Mouse (Mus musculus) cerebellum, adult 2 months (tissue): ENCODE results near the gene Nid2. TPM values are rescaled to one million over a fixed set of nuclear protein-coding genes. Genes with fewer than 3 reads are reported as not detected.

Source experiments
- DNase-seq, 2 experiments: peaks; one replicate each; pipeline ENCODE4 v3.0.0; 2021
- H3K27ac ChIP-seq: fragments of 200-500 bp; 2 replicates; pipeline ENCODE4 v1.5.1; 2012; ENCODE audit warnings: low read length, control low read depth, inconsistent platforms; ENCODE audit not compliant: insufficient read depth
- H3K27me3 ChIP-seq: fragments of 200-500 bp; 2 replicates; pipeline ENCODE4 v1.6.1; 2012; ENCODE audit warnings: inconsistent platforms, mild to moderate bottlenecking, low read length, moderate library complexity; ENCODE audit not compliant: control insufficient read depth, insufficient read depth
- H3K4me1 ChIP-seq: fragments of 200-500 bp; 2 replicates; pipeline ENCODE4 v1.6.1; 2011; ENCODE audit warnings: low read length; ENCODE audit not compliant: control insufficient read depth, insufficient read depth
- H3K4me3 ChIP-seq: fragments of 200-500 bp; replicated peaks from 2 replicates; pipeline ENCODE3; 2011; ENCODE audit warnings: mild to moderate bottlenecking, low read depth, low read length, control low read depth; ENCODE audit not compliant: insufficient read depth
- CTCF ChIP-seq: fragments of 200-500 bp; IDR thresholded peaks from 2 replicates; pipeline ENCODE4 v1.5.1; 2011; ENCODE audit warnings: low read depth, mild to moderate bottlenecking, control low read depth, low read length, moderate library complexity, borderline replicate concordance; ENCODE audit not compliant: insufficient read depth
- POLR2A ChIP-seq: fragments of 200-500 bp; IDR thresholded peaks from 2 replicates; pipeline ENCODE4 v1.6.1; 2011; ENCODE audit warnings: low read length, control low read depth, borderline replicate concordance; ENCODE audit not compliant: insufficient read depth
- WGBS: fragments of 180-500 bp; shearing (Covaris S2); methylation state at CpG from one replicate; pipeline ENCODE4 v1.1.7; 2018; 5-methylcytosine and 5-hydroxymethylcytosine counted together
- polyA plus RNA-seq: library from polyadenylated mRNA; depleted of rRNA; stranded (reverse); fragments of >200 nt; gene quantifications from 2 replicates; pipeline ENCODE4 v1.2.3, GENCODE M21; 2012

Nid2 gene
- polyA plus RNA-seq, 1 experiment, result 1.5 TPM

- H3K27me3 ChIP-seq, result no peaks in the 10 kb centered on the region
- H3K27ac ChIP-seq, result no peak overlapping the region
- no peak overlapping the region for H3K4me3 ChIP-seq
- no peak for DNase-seq
- no peak for TF ChIP-seq CTCF
- no peak for TF ChIP-seq POLR2A
- no peaks in the 10 kb centered on the region for H3K4me1 ChIP-seq
Measured at GRCm38 (mm10) chr14:19737568-19737967, 13.5 kb upstream of the Nid2 start.

GRCm38 (mm10) chr14:19738094-19738843 lies 12.8 kb upstream of the Nid2 start:
- H3K27me3 ChIP-seq, result no peaks in the 10 kb centered on the region
- DNase-seq, result no peak
- no peak overlapping the region for H3K4me3 ChIP-seq
- H3K27ac ChIP-seq, result no peak overlapping the region
- no peak for TF ChIP-seq CTCF
- no peak for TF ChIP-seq POLR2A
- WGBS, result 29% methylated on average over 5 of the region's 5 CpGs
- H3K4me1 ChIP-seq, result no peaks in the 10 kb centered on the region

GRCm38 (mm10) chr14:19739416-19740146 lies 11.5 kb upstream of the Nid2 start:
- DNase-seq, result no peak
- H3K4me3 ChIP-seq, result no peak overlapping the region
- TF ChIP-seq POLR2A (no peak), CTCF (no peak)
- H3K4me1 ChIP-seq, result no peaks in the 10 kb centered on the region
- 18% methylated on average over 9 of the region's 9 CpGs for WGBS
- H3K27ac ChIP-seq, result no peak overlapping the region
- no peaks in the 10 kb centered on the region for H3K27me3 ChIP-seq

- Histone ChIP-seq H3K4me1 (no peaks in the 10 kb centered on the region), H3K27ac (no peak overlapping the region), H3K27me3 (no peaks in the 10 kb centered on the region), H3K4me3 (no peak overlapping the region)
- 42% methylated on average over 6 of the region's 6 CpGs for WGBS
- DNase-seq, result no peak
- TF ChIP-seq CTCF, result no peak
- no peak for TF ChIP-seq POLR2A
Measured at GRCm38 (mm10) chr14:19740147-19740738, 10.8 kb upstream of the Nid2 start.

- DNase-seq, result no peak
- Histone ChIP-seq H3K4me3 (no peak overlapping the region), H3K27me3 (no peaks in the 10 kb centered on the region), H3K4me1 (no peaks in the 10 kb centered on the region), H3K27ac (no peak overlapping the region)
- TF ChIP-seq CTCF, result no peak
- no peak for TF ChIP-seq POLR2A
- 78% methylated on average over 5 of the region's 5 CpGs for WGBS
Measured at GRCm38 (mm10) chr14:19744876-19745275, 6.2 kb upstream of the Nid2 start.

- no peak for DNase-seq
- no peak overlapping the region for H3K27ac ChIP-seq
- WGBS, result 96% methylated on average over 2 of the region's 2 CpGs
- H3K4me1 ChIP-seq, result no peaks in the 10 kb centered on the region
- H3K4me3 ChIP-seq, result no peak overlapping the region
- peaks cover 2% of the 10 kb centered on the region; the same call in 1 of the 2 replicates for H3K27me3 ChIP-seq
- TF ChIP-seq POLR2A (no peak), CTCF (no peak)
Measured at GRCm38 (mm10) chr14:19746232-19746631, 4.8 kb upstream of the Nid2 start.

GRCm38 (mm10) chr14:19746731-19747130 lies 4.3 kb upstream of the Nid2 start:
- TF ChIP-seq POLR2A (no peak), CTCF (no peak)
- no peak overlapping the region for H3K27ac ChIP-seq
- no peak for DNase-seq
- no peak overlapping the region for H3K4me3 ChIP-seq
- H3K27me3 ChIP-seq, result peaks cover 2% of the 10 kb centered on the region; the same call in 1 of the 2 replicates
- 86% methylated on average over 2 of the region's 2 CpGs for WGBS
- H3K4me1 ChIP-seq, result no peaks in the 10 kb centered on the region

- no peak for DNase-seq
- Histone ChIP-seq H3K27me3 (peaks cover 2% of the 10 kb centered on the region; the same call in 1 of the 2 replicates), H3K27ac (no peak overlapping the region), H3K4me3 (no peak overlapping the region), H3K4me1 (no peaks in the 10 kb centered on the region)
- WGBS, result 86% methylated on average over 2 of the region's 2 CpGs
- no peak for TF ChIP-seq POLR2A
- TF ChIP-seq CTCF, result no peak
Measured at GRCm38 (mm10) chr14:19749743-19750142, 1.3 kb upstream of the Nid2 start.
